Mouse (Mus musculus) small intestine, adult 2 months (tissue): Measurements from ENCODE around the gene Atxn10.

Source experiments
- CTCF ChIP-seq: fragments of 200-500 bp; IDR thresholded peaks from 2 replicates; pipeline ENCODE4 v1.5.1; 2012; ENCODE audit warnings: low read depth, mild to moderate bottlenecking, control low read depth, inconsistent platforms, low read length, moderate library complexity, mixed read lengths; ENCODE audit not compliant: insufficient replicate concordance, insufficient read length; ENCODE audit errors: extremely low read depth
- POLR2A ChIP-seq: fragments of 200-500 bp; IDR thresholded peaks from 2 replicates; pipeline ENCODE4 v1.6.1; 2012; ENCODE audit warnings: low read depth, mild to moderate bottlenecking, control low read depth, inconsistent platforms, low read length, moderate library complexity

- TF ChIP-seq POLR2A = no peak
- no peak for TF ChIP-seq CTCF
Measured at GRCm38 (mm10) chr15:85389915-85390314, 53.9 kb downstream of the Atxn10 start.
